Mouse (Mus musculus) c-Kit-positive CD71-positive TER-119-positive erythroid progenitor cells, embryonic 14.5 days (primary cell): Measurements from ENCODE around the gene Tnfrsf13c.
A peak's percentile ranks its signal among the peaks of the same experiment; 100 is the strongest.

Source experiments
- DNase-seq: peaks from one replicate; pipeline ENCODE4 v3.0.0-alpha.2; 2013; ENCODE audit warnings: low spot score

Gene Tnfrsf13c

GRCm38 (mm10) chr15:82207504-82208219 is 16.5 kb downstream of the Tnfrsf13c start:
- no peak for DNase-seq

GRCm38 (mm10) chr15:82207105-82207459 is 17.1 kb downstream of the Tnfrsf13c start:
- DNase-seq: no peak

- DNase-seq: no peak
These were observed 17.6 kb downstream of the Tnfrsf13c start for GRCm38 (mm10) chr15:82206365-82207104.

- no peak for DNase-seq
These were observed 19.3 kb downstream of the Tnfrsf13c start for GRCm38 (mm10) chr15:82204680-82205371.

- no peak for DNase-seq
These were observed 20.4 kb downstream of the Tnfrsf13c start for GRCm38 (mm10) chr15:82203611-82204351.

- DNase-seq: no peak
These were observed 21.1 kb downstream of the Tnfrsf13c start for GRCm38 (mm10) chr15:82203090-82203489.

- no peak for DNase-seq
These were observed 22.1 kb downstream of the Tnfrsf13c start for GRCm38 (mm10) chr15:82202086-82202485.

- DNase-seq: no peak
These were observed 24.6 kb downstream of the Tnfrsf13c start for GRCm38 (mm10) chr15:82199546-82199945.

GRCm38 (mm10) chr15:82198342-82198741 is 25.8 kb downstream of the Tnfrsf13c start:
- DNase-seq: no peak

GRCm38 (mm10) chr15:82197937-82198336 is 26.2 kb downstream of the Tnfrsf13c start:
- no peak for DNase-seq

GRCm38 (mm10) chr15:82197246-82197750 is 26.9 kb downstream of the Tnfrsf13c start:
- no peak for DNase-seq

- no peak for DNase-seq
These were observed 27.9 kb downstream of the Tnfrsf13c start for GRCm38 (mm10) chr15:82196300-82196699.

GRCm38 (mm10) chr15:82192617-82193016 is 31.6 kb downstream of the Tnfrsf13c start:
- no peak for DNase-seq

- peak; percentile 69 for DNase-seq
These were observed 35.5 kb downstream of the Tnfrsf13c start for GRCm38 (mm10) chr15:82188481-82189240.

- DNase-seq: peak; percentile 34
These were observed 36.2 kb downstream of the Tnfrsf13c start for GRCm38 (mm10) chr15:82187924-82188323.

GRCm38 (mm10) chr15:82187401-82187800 is 36.8 kb downstream of the Tnfrsf13c start:
- no peak for DNase-seq

- DNase-seq: peak; percentile 44
These were observed 37.2 kb downstream of the Tnfrsf13c start for GRCm38 (mm10) chr15:82186931-82187330.

- peak; percentile 78 for DNase-seq
These were observed 38.0 kb downstream of the Tnfrsf13c start for GRCm38 (mm10) chr15:82186131-82186530.

- DNase-seq: no peak
These were observed 38.9 kb downstream of the Tnfrsf13c start for GRCm38 (mm10) chr15:82185062-82185783.

GRCm38 (mm10) chr15:82184656-82185055 is 39.5 kb downstream of the Tnfrsf13c start:
- peak; percentile 26 for DNase-seq
